Mouse (Mus musculus) limb, embryonic 13.5 days (tissue): ENCODE data around the gene Nrm. TPM values are rescaled to one million over a fixed set of nuclear protein-coding genes. Genes with fewer than 3 reads are reported as not detected.

Source experiments
- ATAC-seq: fragments of 200-750 bp; cut with Nextera tagmentation; 2 replicates; pipeline ENCODE4 v1.8.0; 2017; ENCODE audit warnings: low read depth, moderate number of reproducible peaks, moderate TSS enrichment; ENCODE audit not compliant: low FRiP score
- H3K27ac ChIP-seq: fragments of 300-500 bp; sonication (generic); 2 replicates; pipeline ENCODE4 v1.5.1; 2015; ENCODE audit warnings: inconsistent platforms, mild to moderate bottlenecking, moderate library complexity
- H3K27me3 ChIP-seq: fragments of 300-500 bp; sonication (generic); 2 replicates; pipeline ENCODE4 v1.6.1; 2015; ENCODE audit warnings: mild to moderate bottlenecking, inconsistent platforms
- H3K36me3 ChIP-seq: fragments of 300-500 bp; sonication (generic); 2 replicates; pipeline ENCODE4 v1.6.1; 2015; ENCODE audit warnings: inconsistent platforms, mild to moderate bottlenecking, moderate library complexity
- H3K4me1 ChIP-seq: fragments of 300-500 bp; sonication (generic); 2 replicates; pipeline ENCODE4 v1.6.1; 2015; ENCODE audit warnings: inconsistent platforms
- H3K4me2 ChIP-seq: fragments of 300-500 bp; sonication (generic); replicated peaks from 2 replicates; pipeline ENCODE4 v1.6.1; 2015; ENCODE audit warnings: inconsistent platforms, mild to moderate bottlenecking, moderate library complexity
- H3K4me3 ChIP-seq: fragments of 300-500 bp; sonication (generic); 2 replicates; pipeline ENCODE4 v1.5.1; 2015; ENCODE audit warnings: moderate library complexity, mild to moderate bottlenecking, inconsistent platforms
- H3K9ac ChIP-seq: fragments of 300-500 bp; sonication (generic); 2 replicates; pipeline ENCODE4 v1.6.1; 2015; ENCODE audit warnings: mild to moderate bottlenecking, inconsistent platforms
- H3K9me3 ChIP-seq: fragments of 300-500 bp; sonication (generic); 2 replicates; pipeline ENCODE4 v1.6.1; 2016; ENCODE audit warnings: inconsistent platforms
- WGBS: fragments of 180-500 bp; shearing (Covaris S2); methylation state at CpG from one replicate; pipeline ENCODE4 v1.1.7; 2015; 5-methylcytosine and 5-hydroxymethylcytosine counted together
- polyA plus RNA-seq: library from polyadenylated mRNA; unstranded; fragments of >200 nt; fragmentation: Nextera tagmentation; extraction: Ambion mirVana; gene quantifications from 2 replicates; pipeline ENCODE4 v1.2.1, GENCODE M21; 2015

Nrm gene
- polyA plus RNA-seq, 1 experiment from 2014 or later = 54.9 TPM

DNA sequence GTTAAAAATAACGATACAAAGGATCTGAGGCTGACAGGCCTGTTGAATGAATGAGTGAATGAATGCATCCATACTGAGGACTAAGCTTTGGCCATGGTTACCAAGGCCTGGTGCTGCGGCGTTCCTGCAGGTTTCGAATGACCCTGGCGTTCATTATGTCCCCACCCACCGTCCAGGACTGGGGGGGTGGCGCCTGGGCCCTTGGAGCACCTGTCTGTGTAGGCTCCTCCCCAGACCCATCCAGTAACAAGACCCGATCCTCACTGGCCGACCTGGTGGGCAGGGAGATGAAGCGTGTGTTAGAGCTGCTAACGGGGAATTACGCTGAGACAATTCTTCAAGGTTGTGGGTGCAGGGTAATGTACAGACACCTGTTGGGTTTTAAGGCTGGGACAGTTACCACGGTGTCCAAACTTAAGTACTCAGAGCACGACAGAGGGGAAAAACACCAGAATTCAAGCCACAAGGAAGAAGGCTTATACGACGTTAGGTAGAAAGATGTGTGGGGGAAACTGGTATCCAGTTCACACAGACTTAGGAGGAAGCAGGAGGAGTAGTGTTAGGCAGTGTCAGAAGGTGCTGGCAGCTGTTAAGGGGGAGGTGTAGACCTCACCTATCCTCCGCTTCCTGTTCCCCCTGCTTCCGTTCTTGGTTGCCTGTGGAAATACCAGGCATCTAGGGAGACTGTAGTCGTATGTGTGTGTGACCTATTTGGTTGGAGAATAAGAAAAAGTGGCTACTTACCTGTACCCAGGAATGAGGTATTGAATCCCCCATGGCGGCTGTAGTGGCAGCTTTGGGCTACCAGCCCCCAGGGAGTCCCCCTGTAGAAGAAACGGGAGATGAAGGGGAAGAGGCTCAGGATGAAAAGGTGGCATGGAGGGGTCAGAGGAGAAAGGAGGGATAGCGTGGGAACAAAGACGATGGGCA lies 36.8 kb downstream of the Nrm start:
- peaks cover 64% of the 10 kb centered on the region for H3K36me3 ChIP-seq
- H3K9ac ChIP-seq = peak overlapping the region; percentile 86
- no peaks in the 10 kb centered on the region for H3K9me3 ChIP-seq
- peak overlapping the region; percentile 52; the same call in 1 of the 2 replicates for H3K27ac ChIP-seq
- H3K4me2 ChIP-seq = peak overlapping the region; percentile 100
- 41% methylated on average over 23 of the region's 23 CpGs for WGBS
- H3K4me3 ChIP-seq = peak overlapping the region; percentile 81
- H3K27me3 ChIP-seq = no peaks in the 10 kb centered on the region
- peaks cover 20% of the 10 kb centered on the region for H3K4me1 ChIP-seq
- peak; percentile 38; the same call in 1 of the 2 replicates for ATAC-seq

DNA sequence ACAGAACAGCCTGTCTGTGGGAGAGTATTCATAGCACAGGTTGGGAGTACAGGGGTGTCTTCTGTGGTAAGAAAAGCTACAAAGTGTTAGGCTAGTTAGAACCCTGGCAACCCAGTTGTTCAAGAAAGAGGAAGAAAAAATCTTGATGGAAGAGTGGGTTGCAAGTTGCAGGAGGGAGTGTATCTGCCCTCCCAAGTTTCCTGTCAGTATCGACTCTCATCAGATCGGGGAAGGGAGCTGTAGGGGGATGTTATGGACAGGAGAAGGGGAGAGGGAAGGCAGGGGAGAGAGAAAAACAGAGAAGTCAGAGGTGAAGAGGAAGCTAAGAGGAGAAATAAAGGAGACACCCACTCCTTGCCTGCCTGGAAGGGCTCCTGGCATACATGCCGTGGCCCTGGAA lies 39.5 kb downstream of the Nrm start:
- H3K27ac ChIP-seq = no peak overlapping the region
- H3K9ac ChIP-seq = peak overlapping the region; percentile 4; the same call in 1 of the 2 replicates
- peaks cover 18% of the 10 kb centered on the region for H3K4me1 ChIP-seq
- H3K4me3 ChIP-seq = no peak overlapping the region
- 93% methylated on average over 3 of the region's 3 CpGs for WGBS
- H3K27me3 ChIP-seq = no peaks in the 10 kb centered on the region
- H3K9me3 ChIP-seq = no peaks in the 10 kb centered on the region
- no peak overlapping the region for H3K4me2 ChIP-seq
- H3K36me3 ChIP-seq = peaks cover 71% of the 10 kb centered on the region
- ATAC-seq = no peak

DNA sequence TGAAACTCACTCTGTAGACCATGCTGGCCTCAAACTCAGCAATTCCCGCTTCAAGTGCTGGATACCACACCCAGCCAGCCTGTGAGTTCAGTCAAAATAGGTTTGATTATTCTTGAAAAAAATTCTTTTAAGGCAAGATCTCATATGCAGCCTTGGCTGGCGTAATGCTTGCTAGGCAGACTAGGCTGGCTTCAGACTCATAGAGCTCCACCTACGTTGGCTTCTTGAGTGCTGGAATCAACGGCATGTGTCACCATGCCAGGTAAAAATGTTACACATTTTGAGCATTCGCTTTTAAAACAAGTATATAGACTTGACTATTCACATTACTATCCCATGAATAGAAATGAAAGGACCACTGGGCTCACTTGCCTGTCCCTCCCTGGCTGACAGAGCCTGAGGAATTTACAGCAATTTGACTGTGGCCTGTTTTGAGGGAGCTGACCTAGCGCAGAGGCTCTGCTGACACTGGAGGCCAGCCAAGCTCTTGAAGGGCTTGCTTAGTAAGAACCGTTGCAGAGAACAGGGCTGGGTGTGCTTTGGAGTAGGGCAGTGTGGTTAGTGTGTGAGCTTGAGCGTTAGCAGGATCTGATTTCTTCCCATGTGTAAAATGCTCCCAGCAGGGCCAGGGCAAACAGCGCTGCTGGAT lies 42.3 kb downstream of the Nrm start:
- H3K27me3 ChIP-seq = no peaks in the 10 kb centered on the region
- H3K36me3 ChIP-seq = peaks cover 89% of the 10 kb centered on the region
- no peak overlapping the region for H3K4me2 ChIP-seq
- ATAC-seq = no peak
- peaks cover 7% of the 10 kb centered on the region for H3K4me1 ChIP-seq
- H3K9ac ChIP-seq = no peak overlapping the region
- H3K9me3 ChIP-seq = no peaks in the 10 kb centered on the region
- no peak overlapping the region for H3K27ac ChIP-seq
- WGBS = 88% methylated on average over 9 of the region's 9 CpGs
- H3K4me3 ChIP-seq = no peak overlapping the region

DNA sequence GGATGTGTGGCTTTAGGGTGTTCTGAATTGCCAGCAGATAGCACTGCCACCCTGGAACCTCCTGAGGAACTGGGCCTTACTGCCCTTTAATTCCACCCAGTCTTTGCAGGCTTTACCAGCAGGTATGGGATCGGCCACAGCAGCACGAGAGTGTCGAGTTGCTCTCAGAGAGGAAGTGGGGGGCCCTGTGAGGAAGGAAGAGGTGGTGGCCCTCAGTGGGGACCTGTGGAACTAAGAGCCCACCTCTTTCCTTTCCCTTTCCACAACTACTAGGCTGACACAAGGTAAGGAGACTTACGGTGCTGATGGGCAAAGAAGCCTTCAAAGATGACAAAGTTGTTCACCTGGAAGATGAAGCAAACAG lies 42.9 kb downstream of the Nrm start:
- H3K36me3 ChIP-seq = peaks cover 92% of the 10 kb centered on the region
- no peak for ATAC-seq

DNA sequence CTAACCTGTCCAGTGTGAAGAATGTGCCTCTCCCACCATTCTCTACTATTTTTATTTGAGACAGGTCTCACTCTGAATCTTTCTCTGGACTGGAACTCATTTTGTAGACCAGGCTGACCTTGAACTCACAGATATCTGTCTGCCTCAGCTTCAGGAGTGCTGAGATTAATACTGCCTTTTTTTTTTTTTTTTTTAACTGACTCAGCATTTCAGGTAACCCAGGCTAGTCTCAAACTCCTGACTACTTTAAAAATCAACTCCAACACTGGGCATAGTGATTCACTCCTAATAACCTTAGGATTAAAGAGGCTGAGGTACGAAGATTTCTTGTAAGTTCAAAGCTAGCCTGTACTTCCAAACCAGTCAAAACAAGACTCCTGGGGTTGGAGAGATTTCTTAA lies 44.5 kb downstream of the Nrm start:
- H3K9me3 ChIP-seq = no peaks in the 10 kb centered on the region
- no peak overlapping the region for H3K4me2 ChIP-seq
- H3K27me3 ChIP-seq = no peaks in the 10 kb centered on the region
- no peak overlapping the region for H3K4me3 ChIP-seq
- ATAC-seq = no peak
- no peak overlapping the region for H3K9ac ChIP-seq
- H3K4me1 ChIP-seq = peaks cover 17% of the 10 kb centered on the region
- H3K36me3 ChIP-seq = peaks cover 75% of the 10 kb centered on the region
- WGBS = 94% methylated on average over 1 of the region's 1 CpGs
- no peak overlapping the region for H3K27ac ChIP-seq

More for the DNA sequence above, 42.9 kb downstream of the Nrm start:
- no peak overlapping the region for H3K4me3 ChIP-seq
- WGBS = 79% methylated on average over 4 of the region's 4 CpGs
- H3K27me3 ChIP-seq = no peaks in the 10 kb centered on the region
- no peaks in the 10 kb centered on the region for H3K9me3 ChIP-seq
- H3K9ac ChIP-seq = no peak overlapping the region
- H3K4me1 ChIP-seq = peaks cover 12% of the 10 kb centered on the region
- no peak overlapping the region for H3K4me2 ChIP-seq
- H3K27ac ChIP-seq = no peak overlapping the region

DNA sequence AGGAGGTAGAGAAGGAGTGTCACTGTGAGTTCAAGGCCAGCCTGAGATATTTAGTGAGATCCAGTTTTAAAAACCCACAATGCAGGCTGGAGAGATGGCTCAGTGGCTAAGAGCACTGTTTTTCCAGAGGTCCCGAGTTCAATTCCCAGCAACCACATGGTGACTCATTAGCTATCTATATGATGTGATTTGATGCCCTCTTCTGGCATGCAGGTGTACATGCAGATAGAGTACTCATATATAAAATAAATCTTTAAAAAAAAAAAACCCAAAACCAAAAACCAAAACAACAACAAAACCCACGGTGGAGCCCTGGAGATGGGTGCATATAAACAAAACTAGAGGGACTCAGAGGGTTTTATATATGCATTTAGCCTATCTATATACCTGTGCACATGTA lies 46.5 kb downstream of the Nrm start:
- Histone ChIP-seq H3K27ac (no peak overlapping the region), H3K4me3 (no peak overlapping the region), H3K4me1 (peaks cover 17% of the 10 kb centered on the region), H3K9me3 (no peaks in the 10 kb centered on the region), H3K9ac (no peak overlapping the region), H3K36me3 (peaks cover 74% of the 10 kb centered on the region), H3K27me3 (no peaks in the 10 kb centered on the region), H3K4me2 (no peak overlapping the region)
- ATAC-seq = no peak
- 80% methylated on average over 2 of the region's 2 CpGs for WGBS

DNA sequence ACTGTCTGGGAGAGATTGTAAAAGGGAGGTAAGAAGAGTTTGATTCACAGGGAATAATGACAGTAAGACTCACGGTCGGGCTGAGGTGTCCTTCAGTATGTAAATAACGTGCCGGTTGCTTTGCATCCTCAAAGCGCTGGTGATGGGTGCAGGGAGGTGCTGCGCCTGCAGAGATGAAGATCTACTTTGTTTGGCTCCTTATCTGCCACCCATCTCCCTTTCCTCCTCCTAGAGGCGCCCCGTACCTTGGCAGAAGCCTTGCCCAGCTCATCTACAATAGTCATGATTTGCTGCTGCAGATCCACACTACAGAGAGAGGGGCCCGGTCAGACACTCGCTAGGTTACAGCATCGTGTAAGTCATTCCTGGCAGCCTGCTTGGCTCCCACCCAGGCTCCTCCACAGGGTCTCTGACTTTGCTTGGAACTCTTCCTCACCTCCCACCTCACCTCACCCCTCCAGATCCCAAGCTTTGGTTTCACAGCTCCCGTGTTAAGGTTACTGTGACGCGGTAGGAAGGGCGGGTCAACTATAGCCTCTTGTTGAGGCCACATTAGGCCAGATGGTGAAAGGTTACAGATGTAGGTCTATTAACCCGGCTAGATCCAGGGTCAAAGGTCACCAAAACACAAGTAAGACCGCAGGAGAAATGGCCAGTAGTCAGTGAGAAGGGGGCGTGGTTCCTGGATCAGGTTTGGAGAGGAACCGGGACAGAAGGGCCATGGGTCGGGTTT lies 48.2 kb downstream of the Nrm start:
- peak; percentile 37 for ATAC-seq
- peaks cover 17% of the 10 kb centered on the region for H3K4me1 ChIP-seq
- no peaks in the 10 kb centered on the region for H3K27me3 ChIP-seq
- H3K4me2 ChIP-seq = peak overlapping the region; percentile 95
- peak overlapping the region; percentile 74 for H3K4me3 ChIP-seq
- peak overlapping the region; percentile 83 for H3K9ac ChIP-seq
- H3K27ac ChIP-seq = peak overlapping the region; percentile 70
- H3K9me3 ChIP-seq = no peaks in the 10 kb centered on the region
- WGBS = 24% methylated on average over 20 of the region's 20 CpGs
- H3K36me3 ChIP-seq = peaks cover 78% of the 10 kb centered on the region

DNA sequence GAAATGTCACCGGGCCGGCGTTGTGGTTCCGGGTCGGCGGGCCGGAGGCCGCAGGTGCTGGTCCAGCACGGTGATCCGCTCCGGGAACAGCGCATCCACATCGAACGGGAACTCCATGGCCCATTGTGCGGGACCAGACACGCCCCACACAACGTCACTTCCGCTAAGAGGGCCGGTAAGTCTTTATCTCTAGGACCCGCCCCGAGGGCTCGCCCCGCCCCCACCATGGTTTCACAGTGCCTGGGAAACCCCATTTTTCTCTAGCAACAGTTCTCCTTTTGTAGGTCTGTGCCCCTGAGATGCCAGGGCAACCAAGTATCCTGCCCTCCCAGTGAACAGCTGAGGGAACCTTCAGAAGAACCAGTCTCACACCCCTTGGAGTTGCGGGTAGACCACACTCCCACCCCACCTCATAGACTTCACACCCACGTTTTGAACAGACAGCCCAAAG lies 48.8 kb downstream of the Nrm start, which contains the start of gene Atat1:
TSS of gene Atat1 (minus strand) at position 157 of the 451 bp plus-strand sequence.
- peaks cover 75% of the 10 kb centered on the region for H3K36me3 ChIP-seq
- peaks cover 19% of the 10 kb centered on the region for H3K4me1 ChIP-seq
- 3% methylated on average over 25 of the region's 25 CpGs for WGBS
- peak within 1 kb of the TSS; percentile 74 for H3K4me3 ChIP-seq
- peak within 1 kb of the TSS; percentile 70 for H3K27ac ChIP-seq
- peak within 1 kb of the TSS; percentile 83 for H3K9ac ChIP-seq
- peak; percentile 90 for ATAC-seq
- H3K9me3 ChIP-seq = no peaks in the 10 kb centered on the region
- peak within 1 kb of the TSS; percentile 95 for H3K4me2 ChIP-seq
- H3K27me3 ChIP-seq = no peaks in the 10 kb centered on the region

DNA sequence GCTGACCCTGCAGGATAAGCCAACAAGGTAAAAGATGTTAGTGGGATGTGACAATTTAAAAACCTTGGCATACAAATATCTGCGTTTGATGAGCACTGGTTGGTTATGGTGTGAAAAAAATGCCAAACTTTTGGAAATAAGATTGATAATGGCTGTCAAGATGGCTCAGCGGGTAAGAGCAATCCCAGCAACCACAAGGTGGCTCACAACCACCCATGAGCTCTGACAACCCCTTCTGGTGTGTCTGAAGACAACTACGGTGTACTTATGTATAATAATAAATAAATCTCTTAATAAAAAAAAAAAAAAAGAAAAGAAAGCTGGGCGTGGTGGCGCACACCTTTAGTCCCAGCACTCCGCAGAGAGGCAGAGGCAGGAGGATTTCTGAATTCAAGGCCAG lies 53.9 kb downstream of the Nrm start:
- no peaks in the 10 kb centered on the region for H3K9me3 ChIP-seq
- H3K4me3 ChIP-seq = peak overlapping the region; percentile 79
- peak overlapping the region; percentile 89 for H3K4me2 ChIP-seq
- peaks cover 38% of the 10 kb centered on the region for H3K36me3 ChIP-seq
- no peaks in the 10 kb centered on the region for H3K27me3 ChIP-seq
- H3K27ac ChIP-seq = no peak overlapping the region
- H3K4me1 ChIP-seq = peaks cover 19% of the 10 kb centered on the region
- no peak for ATAC-seq
- WGBS = 86% methylated on average over 6 of the region's 6 CpGs
- 0 out of 2 replicates have a peak overlapping the region, but pooled peaks have one; percentile 95 for H3K9ac ChIP-seq
